Mouse (Mus musculus): ENCODE measurements at regions not wholly inside any gene's neighbourhood (a gene's known extent, or its start where the extent isn't known, plus 50 kb on each side); places are given as distances from the start of the nearest gene placed in this dataset.

DNA sequence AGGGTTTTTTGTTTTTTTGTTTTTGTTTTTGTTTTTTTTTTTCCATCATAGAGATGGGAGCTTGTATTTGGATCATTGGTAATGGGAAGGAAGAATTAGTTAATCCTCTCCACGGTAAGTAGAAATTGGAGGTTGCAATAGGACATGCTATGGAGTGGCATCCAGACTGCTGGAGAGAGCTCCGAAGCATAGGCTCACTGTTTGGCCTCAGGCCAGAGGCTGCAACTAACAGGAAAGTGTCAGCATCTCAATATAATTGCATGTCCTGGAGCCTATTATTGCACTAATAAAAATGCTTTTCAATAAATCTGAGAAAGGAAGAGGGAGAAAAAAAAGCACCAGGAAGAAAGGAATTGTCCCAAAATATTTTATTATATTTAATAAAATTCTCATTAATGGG is 193.0 kb downstream of the Cetn3 start:
- no peak for TF ChIP-seq CTCF (IDR thresholded peaks at IDR 0.05; ENCODE audit: low read depth)
- TF ChIP-seq EP300 (optimal IDR thresholded peaks at IDR 0.05) = no peak
